Mouse (Mus musculus) megakaryocyte progenitor cell, adult 5-6 weeks (primary cell): ENCODE measurements around the gene Zfp3. TPM values are rescaled to one million over a fixed set of nuclear protein-coding genes. Genes with fewer than 3 reads are reported as not detected.

Source experiments
- ATAC-seq: replicated peaks from 2 replicates; pipeline ENCODE4 v1.8.0; 2016; ENCODE audit warnings: mild to moderate bottlenecking, moderate TSS enrichment, inconsistent platforms; ENCODE audit not compliant: poor library complexity
- total RNA-seq, 2 experiments: library from RNA; stranded (forward) in 1 of 2; stranded (reverse) in 1 of 2; fragments of 157-497, 149-512 nt in 1 of 2; fragments of 200-1000 nt in 1 of 2; gene quantifications; 2 replicates each; pipeline versions ENCODE4 v1.2.3 to v1.2.4; 2015 to 2017

The Zfp3 gene
- total RNA-seq (2015) = 1.3 and 2.1 TPM in 2 replicates
- total RNA-seq (2017) = 1.9 and 2.7 TPM in 2 replicates

- ATAC-seq = peak; percentile 75
Measured at GRCm38 (mm10) chr11:70763936-70764808, at the start of gene Zfp3. Zfp3 (plus strand) TSS chr11:70764209.

- ATAC-seq = no peak
Measured at GRCm38 (mm10) chr11:70715832-70716231, 48.2 kb upstream of the Zfp3 start.

DNA sequence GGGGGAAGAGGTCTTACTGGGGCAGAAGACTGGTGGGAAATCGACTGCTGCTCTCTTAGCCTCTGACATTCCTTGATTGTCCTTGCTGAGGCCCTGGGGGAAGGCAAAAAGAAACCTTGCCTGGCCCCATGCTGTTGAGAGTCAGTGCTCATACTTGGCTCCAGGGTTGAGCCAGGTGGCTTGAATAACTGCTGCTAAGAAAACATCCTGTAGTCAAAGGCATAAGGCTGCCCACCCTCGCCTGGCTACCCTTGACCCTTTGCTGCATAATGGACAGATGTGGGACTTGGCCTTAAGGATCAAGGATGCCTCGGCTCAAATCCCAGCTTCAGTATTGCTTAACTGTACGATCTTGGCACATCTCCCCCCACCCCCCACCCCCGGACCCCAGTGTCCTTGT, 45.5 kb upstream of the Zfp3 start:
- ATAC-seq = no peak

DNA sequence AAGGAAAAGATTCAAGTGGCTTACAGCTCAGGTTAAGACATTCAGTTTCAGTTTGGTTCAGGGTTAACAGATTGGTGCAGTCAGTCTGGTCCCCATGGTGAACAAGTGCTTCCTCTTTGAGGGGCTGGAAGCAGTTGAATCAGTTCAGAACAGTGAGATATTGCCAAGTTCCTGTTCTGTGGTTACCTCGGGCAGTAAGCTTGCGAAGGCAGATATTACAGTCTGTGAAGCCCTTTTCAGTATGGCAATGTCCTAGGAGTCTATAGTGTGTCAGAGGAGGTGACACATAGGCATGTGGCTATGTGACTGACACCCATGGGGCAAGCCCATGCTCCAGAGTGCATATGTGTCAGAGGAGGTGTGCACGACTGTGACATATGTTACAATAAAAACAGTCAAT, 43.4 kb upstream of the Zfp3 start:
- ATAC-seq = peak; percentile 95

GRCm38 (mm10) chr11:70721072-70721471, 42.9 kb upstream of the Zfp3 start:
- ATAC-seq = no peak

DNA sequence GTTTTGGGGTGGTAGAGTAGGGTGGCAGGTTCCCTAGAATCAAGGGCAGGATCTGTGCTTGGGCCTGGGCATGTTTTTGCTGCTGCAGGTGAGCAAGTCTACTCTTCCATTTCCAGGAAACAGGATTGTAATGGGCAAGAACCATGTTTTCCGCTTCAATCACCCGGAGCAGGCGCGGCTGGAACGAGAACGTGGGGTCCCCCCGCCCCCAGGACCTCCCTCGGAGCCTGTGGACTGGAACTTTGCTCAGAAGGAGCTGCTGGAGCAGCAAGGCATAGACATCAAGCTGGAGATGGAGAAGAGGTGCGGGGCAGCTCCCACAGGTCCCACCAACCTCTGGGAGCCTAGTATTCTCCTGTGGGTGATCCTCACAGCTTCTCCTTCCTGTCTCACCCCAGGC, 39.3 kb upstream of the Zfp3 start:
- no peak for ATAC-seq

- ATAC-seq = no peak
Measured at GRCm38 (mm10) chr11:70726585-70726984, 37.4 kb upstream of the Zfp3 start.

GRCm38 (mm10) chr11:70727385-70727784, 36.6 kb upstream of the Zfp3 start:
- ATAC-seq = peak; percentile 62

DNA sequence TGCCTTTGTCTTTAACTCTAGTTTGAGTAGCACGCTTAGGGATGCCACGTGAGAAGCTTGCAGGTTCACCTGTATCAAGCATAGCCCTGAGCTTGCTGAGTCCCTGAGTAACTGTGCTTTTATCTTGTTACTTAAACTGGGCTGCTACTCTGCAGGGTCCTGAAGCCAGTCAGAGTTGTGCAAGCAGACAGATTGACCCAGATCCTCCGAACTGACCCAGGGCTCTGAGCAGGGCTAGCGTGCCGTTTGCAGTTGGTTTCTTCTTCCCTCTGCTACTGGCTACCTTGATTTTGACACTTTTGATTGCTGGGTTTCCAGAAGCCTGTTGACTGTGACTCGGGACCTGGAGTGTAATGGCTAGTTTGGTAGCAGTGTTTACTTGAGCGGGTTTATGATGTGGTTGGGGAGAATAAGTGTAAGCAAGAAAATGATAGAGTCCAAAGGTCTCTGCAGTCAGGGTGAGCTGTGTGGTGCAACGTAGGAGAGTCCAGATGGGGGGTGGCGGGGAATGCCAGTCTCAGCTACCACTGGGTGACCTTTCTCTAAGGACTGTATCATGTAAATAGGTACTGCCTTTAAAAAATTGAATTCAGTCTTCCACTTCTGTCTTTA, 33.5 kb upstream of the Zfp3 start:
- ATAC-seq = no peak

DNA sequence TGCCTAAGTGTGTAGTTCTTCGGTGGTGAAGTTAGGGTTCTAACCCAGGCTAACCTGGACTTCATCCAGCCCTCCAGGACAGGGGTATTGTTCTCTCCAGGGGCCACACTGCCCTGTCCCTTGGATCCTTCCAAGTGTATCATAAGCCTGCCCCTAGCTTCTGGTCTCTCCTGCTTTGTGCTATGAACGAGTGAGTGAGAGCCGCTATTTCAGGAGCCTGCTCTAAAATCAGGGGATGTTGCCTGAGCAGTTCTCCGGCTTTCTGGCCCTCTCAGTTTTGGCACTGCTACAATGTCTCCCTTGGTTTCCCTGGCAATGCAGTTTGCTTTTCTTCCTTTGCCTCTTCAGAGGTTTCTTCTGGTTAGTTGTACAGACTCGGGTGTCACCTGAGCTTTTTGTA, 32.8 kb upstream of the Zfp3 start:
- no peak for ATAC-seq

GRCm38 (mm10) chr11:70733256-70733655, 30.8 kb upstream of the Zfp3 start:
- no peak for ATAC-seq

DNA sequence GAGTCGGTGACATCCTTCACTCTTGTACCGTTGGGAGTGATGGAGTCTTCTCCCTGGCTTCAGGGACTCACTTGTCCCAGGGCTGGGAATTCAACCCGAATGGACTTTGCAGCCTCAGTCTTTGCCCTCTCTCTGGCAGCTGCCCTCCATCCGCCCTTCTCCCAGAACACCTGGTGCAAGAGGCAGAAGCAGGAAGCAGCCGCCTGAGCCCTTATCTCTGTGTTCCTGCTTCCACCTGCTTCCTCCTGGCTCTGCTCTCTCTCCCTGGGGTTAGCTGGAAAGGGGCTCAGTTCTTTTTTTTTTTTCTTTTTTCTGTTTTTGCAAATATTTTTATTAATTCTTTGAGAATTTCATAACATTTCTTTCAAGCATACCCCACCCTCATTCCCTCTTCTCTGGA, 26.3 kb upstream of the Zfp3 start:
- peak; percentile 70 for ATAC-seq

- ATAC-seq = no peak
Measured at GRCm38 (mm10) chr11:70741603-70742002, 22.4 kb upstream of the Zfp3 start.

- no peak for ATAC-seq
Measured at GRCm38 (mm10) chr11:70742117-70742516, 21.9 kb upstream of the Zfp3 start.

DNA sequence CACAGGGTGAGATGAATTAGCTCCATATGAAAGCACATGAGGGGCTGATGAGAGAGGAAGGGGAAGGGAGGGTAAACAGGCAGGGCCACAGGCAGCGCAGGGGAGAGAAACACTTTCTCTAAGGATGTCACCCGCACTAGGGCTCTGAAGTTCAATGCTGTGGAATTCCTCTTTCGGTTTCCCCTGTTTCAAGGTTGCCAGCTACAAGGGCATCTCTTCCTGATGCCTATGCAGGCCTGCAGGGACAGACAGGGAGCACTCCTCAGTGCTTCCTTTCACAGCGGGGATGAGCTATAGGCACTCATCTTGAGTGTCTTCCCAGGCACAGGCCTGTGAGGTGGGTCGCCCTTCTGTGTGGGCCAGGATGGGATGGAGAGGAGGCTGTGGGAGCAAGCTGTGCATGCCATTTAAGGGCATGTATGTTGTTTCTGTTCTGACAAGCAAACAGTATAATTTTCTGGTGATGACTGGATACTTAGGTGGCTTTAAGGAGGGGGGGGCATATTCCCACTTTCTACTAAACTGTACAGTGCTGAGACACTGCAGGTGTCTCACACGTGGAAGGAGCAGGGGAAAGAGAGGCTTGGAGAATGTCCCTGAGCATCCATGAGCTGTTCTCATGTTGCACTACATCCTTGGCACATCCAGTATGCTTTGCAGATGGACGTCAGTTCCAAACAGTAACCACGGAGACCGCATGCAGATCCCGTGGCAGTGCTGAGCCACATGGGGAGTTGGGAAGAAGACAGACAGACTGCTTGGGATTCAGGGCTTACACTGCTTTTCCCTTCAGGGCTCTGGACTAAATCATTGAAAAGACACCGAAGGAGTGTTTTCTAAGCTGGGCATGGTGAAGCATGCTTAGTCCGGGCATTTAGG, 21.2 kb upstream of the Zfp3 start:
- ATAC-seq = no peak

DNA sequence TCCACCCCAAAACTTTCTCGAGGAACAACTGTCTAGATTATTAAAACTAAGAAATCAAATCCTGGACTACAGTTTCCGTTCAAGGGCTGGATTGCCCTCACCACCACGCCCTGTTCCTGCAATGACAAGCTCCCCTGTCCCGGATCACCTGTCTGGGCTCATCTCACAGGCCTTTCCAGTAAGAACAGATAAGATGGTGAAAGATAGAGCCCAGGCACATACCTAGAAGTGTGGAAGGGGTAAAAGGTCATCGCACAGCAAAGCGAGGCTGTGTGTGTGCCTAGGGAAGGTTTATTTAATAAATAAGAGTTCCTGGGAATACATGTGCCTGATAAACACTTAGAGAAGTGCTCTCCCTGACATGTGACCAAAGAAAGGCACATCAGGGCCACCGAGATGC, 18.4 kb upstream of the Zfp3 start:
- ATAC-seq = no peak

GRCm38 (mm10) chr11:70747876-70748545, 16.0 kb upstream of the Zfp3 start:
- no peak for ATAC-seq

DNA sequence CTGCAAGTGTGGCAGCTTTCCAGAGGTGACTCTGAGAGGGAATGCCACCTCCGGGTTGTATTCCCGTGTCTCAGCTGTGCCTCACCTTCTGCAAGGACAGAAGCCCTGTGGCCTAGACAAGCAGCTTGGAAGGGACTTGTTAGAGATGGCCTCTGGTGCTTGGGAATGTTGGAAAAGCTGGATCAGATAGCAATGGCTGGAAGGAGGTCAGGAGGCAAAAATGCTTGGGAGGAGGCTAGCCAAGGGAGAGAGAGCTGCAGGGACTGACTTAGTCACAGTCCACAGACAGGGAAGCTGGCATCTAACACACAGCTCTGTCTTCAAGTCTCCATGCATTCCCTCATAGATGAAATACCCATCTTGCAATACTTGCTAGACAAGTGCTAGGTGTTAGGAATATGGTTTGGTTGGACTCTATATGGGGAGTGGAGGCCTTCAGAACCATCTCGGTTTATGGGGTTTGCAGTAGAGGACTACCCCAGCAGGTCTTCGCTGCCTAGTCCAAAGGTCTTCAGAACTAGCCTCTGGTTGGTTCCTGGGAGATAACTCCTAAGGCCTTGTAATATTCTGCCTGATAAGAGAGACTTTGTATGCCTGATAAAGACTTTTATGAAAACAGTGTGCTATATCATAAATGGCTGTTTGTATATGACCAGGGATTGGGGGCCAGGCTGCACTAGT, 11.5 kb upstream of the Zfp3 start:
- ATAC-seq = peak; percentile 32; the same call in 1 of the 2 replicates

- no peak for ATAC-seq
Measured at GRCm38 (mm10) chr11:70753146-70753545, 10.9 kb upstream of the Zfp3 start.

DNA sequence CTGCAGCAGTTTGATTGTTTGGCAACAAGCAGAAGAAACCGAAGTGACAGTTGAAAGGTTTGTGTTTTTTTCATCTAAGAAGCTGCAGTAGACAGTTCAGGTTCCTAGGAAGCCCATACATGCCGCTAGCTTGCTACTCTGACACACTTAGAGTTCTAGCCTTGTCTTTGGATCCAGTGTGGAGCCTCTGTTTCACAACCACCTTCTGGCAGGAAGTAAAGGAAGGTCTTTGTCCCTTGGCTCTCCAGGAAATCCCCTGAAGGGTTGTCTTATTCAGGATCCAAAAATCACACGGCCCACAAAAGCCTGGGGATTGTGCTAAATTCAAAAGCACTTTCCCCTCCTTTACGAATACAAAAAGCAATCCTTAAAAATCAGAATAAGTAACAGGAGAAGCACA, 9.5 kb upstream of the Zfp3 start:
- no peak for ATAC-seq
